Mouse (Mus musculus): ENCODE results near the gene Clec4g.

DNA sequence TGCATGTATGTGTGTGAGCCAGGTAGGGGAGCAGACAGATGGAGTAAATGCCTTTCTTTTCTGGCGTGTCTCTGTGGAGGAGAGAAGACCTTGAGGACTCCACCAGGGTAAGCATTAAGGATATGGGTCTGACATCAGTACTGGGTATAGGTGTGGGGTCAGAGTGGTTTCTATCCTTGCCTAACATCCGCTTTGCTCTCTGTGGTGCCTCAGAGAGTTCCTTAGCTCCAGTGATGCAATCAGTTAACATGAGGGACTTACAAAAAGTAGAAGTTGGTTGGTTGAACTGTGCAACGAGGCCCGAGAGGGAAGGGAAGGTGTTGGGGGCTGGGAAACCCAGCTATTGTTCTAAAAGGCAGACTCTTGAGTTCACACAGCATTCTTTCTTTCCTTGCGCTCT lies 56.0 kb downstream of the Clec4g start:
- TF ChIP-seq CTCF (IDR thresholded peaks at IDR 0.05; ENCODE audit: insufficient read depth, low read depth, low read length): no peak
- TF ChIP-seq POLR2A (IDR thresholded peaks at IDR 0.05; ENCODE audit: insufficient read depth, low read depth, low read length): no peak
